Mouse (Mus musculus) ES-Bruce4 (cell line): ENCODE measurements around the gene Slc48a1. TPM values are rescaled to one million over a fixed set of nuclear protein-coding genes. Genes with fewer than 3 reads are reported as not detected.

Source experiments
- H3K27ac ChIP-seq: 2 replicates; pipeline ENCODE4 v1.5.1; 2012; ENCODE audit warnings: low read length, inconsistent platforms; ENCODE audit not compliant: insufficient read depth
- H3K27me3 ChIP-seq: 2 replicates; pipeline ENCODE4 v1.6.1; 2012; ENCODE audit warnings: mild to moderate bottlenecking, low read length, inconsistent platforms; ENCODE audit not compliant: control insufficient read depth, poor library complexity, insufficient read depth, severe bottlenecking
- H3K36me3 ChIP-seq: 2 replicates; pipeline ENCODE4 v1.6.1; 2012; ENCODE audit warnings: inconsistent platforms, mild to moderate bottlenecking, low read length, moderate library complexity; ENCODE audit not compliant: control insufficient read depth, poor library complexity, insufficient read depth, severe bottlenecking
- H3K4me1 ChIP-seq: one replicate; pipeline ENCODE4 v1.8.1; 2011; ENCODE audit warnings: low read length; ENCODE audit not compliant: control insufficient read depth, insufficient read depth
- H3K4me3 ChIP-seq: 2 replicates; pipeline ENCODE4 v1.5.1; 2011; ENCODE audit warnings: low read depth, mild to moderate bottlenecking, low read length
- H3K9ac ChIP-seq: 2 replicates; pipeline ENCODE4 v1.6.1; 2012; ENCODE audit warnings: low read depth, mild to moderate bottlenecking, inconsistent platforms; ENCODE audit not compliant: poor library complexity, severe bottlenecking
- H3K9me3 ChIP-seq: replicated peaks from 2 replicates; pipeline ENCODE4 v1.6.1; 2012; ENCODE audit warnings: mild to moderate bottlenecking, low read length, inconsistent platforms; ENCODE audit not compliant: control insufficient read depth, poor library complexity, insufficient read depth, severe bottlenecking
- CTCF ChIP-seq: IDR thresholded peaks from one replicate; pipeline ENCODE4 v1.8.1; 2011; ENCODE audit warnings: low read depth, low read length
- EP300 ChIP-seq: IDR thresholded peaks from 2 replicates; pipeline ENCODE4 v1.6.1; 2011; ENCODE audit warnings: low read depth, low read length; ENCODE audit not compliant: insufficient read depth
- POLR2A ChIP-seq: IDR thresholded peaks from one replicate; pipeline ENCODE4 v1.8.1; 2011; ENCODE audit warnings: low read length; ENCODE audit not compliant: insufficient read depth
- polyA plus RNA-seq: library from polyadenylated mRNA; stranded (reverse); fragments of >200 nt; gene quantifications from 2 replicates; pipeline ENCODE4 v1.2.4, GENCODE M21; 2011; ENCODE audit warnings: low read depth; ENCODE audit not compliant: missing spikeins, insufficient read depth, insufficient read length

Slc48a1 gene
- polyA plus RNA-seq, 1 experiment = 17.2 TPM

GRCm38 (mm10) chr15:97795559-97796235, 17.4 kb downstream of the Slc48a1 start:
- Histone ChIP-seq H3K9me3 (no peaks in the 10 kb centered on the region), H3K4me3 (no peak overlapping the region), H3K27me3 (no peaks in the 10 kb centered on the region), H3K36me3 (no peaks in the 10 kb centered on the region), H3K27ac (no peak overlapping the region), H3K9ac (no peak overlapping the region), H3K4me1 (no peaks in the 10 kb centered on the region)
- no peak for TF ChIP-seq POLR2A
- TF ChIP-seq CTCF = no peak
- TF ChIP-seq EP300 = no peak

GRCm38 (mm10) chr15:97796674-97797310, 18.5 kb downstream of the Slc48a1 start:
- no peak overlapping the region for H3K9ac ChIP-seq
- no peaks in the 10 kb centered on the region for H3K36me3 ChIP-seq
- TF ChIP-seq EP300 (no peak), POLR2A (no peak)
- no peaks in the 10 kb centered on the region for H3K27me3 ChIP-seq
- no peak overlapping the region for H3K27ac ChIP-seq
- H3K4me3 ChIP-seq = no peak overlapping the region
- no peaks in the 10 kb centered on the region for H3K4me1 ChIP-seq
- no peaks in the 10 kb centered on the region for H3K9me3 ChIP-seq

- Histone ChIP-seq H3K9ac (no peak overlapping the region), H3K9me3 (no peaks in the 10 kb centered on the region), H3K27me3 (no peaks in the 10 kb centered on the region), H3K4me1 (no peaks in the 10 kb centered on the region), H3K36me3 (no peaks in the 10 kb centered on the region), H3K27ac (no peak overlapping the region), H3K4me3 (no peak overlapping the region)
- TF ChIP-seq POLR2A (no peak), CTCF (no peak), EP300 (no peak)
Observed at GRCm38 (mm10) chr15:97798134-97798533, 19.8 kb downstream of the Slc48a1 start.

GRCm38 (mm10) chr15:97799446-97799845, 21.1 kb downstream of the Slc48a1 start:
- no peak for TF ChIP-seq POLR2A
- TF ChIP-seq EP300 = no peak
- no peak for TF ChIP-seq CTCF

GRCm38 (mm10) chr15:97800853-97801252, 22.5 kb downstream of the Slc48a1 start:
- Histone ChIP-seq H3K4me3 (no peak overlapping the region), H3K9me3 (no peaks in the 10 kb centered on the region), H3K27ac (no peak overlapping the region), H3K36me3 (no peaks in the 10 kb centered on the region), H3K4me1 (no peaks in the 10 kb centered on the region), H3K9ac (no peak overlapping the region), H3K27me3 (no peaks in the 10 kb centered on the region)
- no peak for TF ChIP-seq POLR2A

More at GRCm38 (mm10) chr15:97799446-97799845, 21.1 kb downstream of the Slc48a1 start:
- no peaks in the 10 kb centered on the region for H3K27me3 ChIP-seq
- H3K36me3 ChIP-seq = no peaks in the 10 kb centered on the region
- no peak overlapping the region for H3K4me3 ChIP-seq
- H3K9me3 ChIP-seq = no peaks in the 10 kb centered on the region
- no peaks in the 10 kb centered on the region for H3K4me1 ChIP-seq
- H3K27ac ChIP-seq = no peak overlapping the region
- H3K9ac ChIP-seq = no peak overlapping the region

GRCm38 (mm10) chr15:97801811-97802210, 23.5 kb downstream of the Slc48a1 start:
- Histone ChIP-seq H3K27me3 (no peaks in the 10 kb centered on the region), H3K9ac (no peak overlapping the region), H3K4me3 (no peak overlapping the region), H3K4me1 (no peaks in the 10 kb centered on the region), H3K9me3 (no peaks in the 10 kb centered on the region), H3K36me3 (no peaks in the 10 kb centered on the region), H3K27ac (no peak overlapping the region)
- TF ChIP-seq POLR2A (no peak), CTCF (no peak), EP300 (no peak)
